Comparison of ENCODE assay signal across 19 mouse cellular contexts in genomic region chr17:7774101-7774500, GRCm38 (mm10). TPM values are rescaled to one million over a fixed set of nuclear protein-coding genes. Genes with fewer than 3 reads are reported as not detected.
"Had no signal": no experiment of that assay in that cellular context is flagged by ENCODE, and none has a peak within 500 bp of the region (broad histone marks: within the 10 kb centered on the region; RNA-seq: fewer than 3 reads in every experiment).

No protein-coding gene starts in this region.

- DNase-seq: cerebellum, adult 18-20 months; cerebellum, adult 2 months; cerebellum, adult 8-10 months; cerebellum, adult 9-10 months; cerebellum, adult 9-11 months; cerebellum, postnatal 10 days; cerebellum, postnatal 14 days; cerebellum, postnatal 25 days; cerebellum, postnatal 36 days; embryo, embryonic 11 days; forebrain, postnatal 0 days; gastrocnemius, adult 2 months; gastrocnemius, postnatal 10 days; gastrocnemius, postnatal 14 days; gastrocnemius, postnatal 25 days; gastrocnemius, postnatal 36 days; heart, adult 2 months had no signal

RNA-seq across cellular contexts. Expression of gene Fndc1, which starts 53.0 kb away (rescaled TPM):
- total RNA-seq: common myeloid progenitor, adult 5-6 weeks; granulocyte monocyte progenitor cell, adult 5-6 weeks had no signal
